Mouse (Mus musculus): ENCODE measurements at regions not wholly inside any gene's neighbourhood (a gene's known extent, or its start where the extent isn't known, plus 50 kb on each side); places are given as distances from the start of the nearest gene placed in this dataset.

DNA sequence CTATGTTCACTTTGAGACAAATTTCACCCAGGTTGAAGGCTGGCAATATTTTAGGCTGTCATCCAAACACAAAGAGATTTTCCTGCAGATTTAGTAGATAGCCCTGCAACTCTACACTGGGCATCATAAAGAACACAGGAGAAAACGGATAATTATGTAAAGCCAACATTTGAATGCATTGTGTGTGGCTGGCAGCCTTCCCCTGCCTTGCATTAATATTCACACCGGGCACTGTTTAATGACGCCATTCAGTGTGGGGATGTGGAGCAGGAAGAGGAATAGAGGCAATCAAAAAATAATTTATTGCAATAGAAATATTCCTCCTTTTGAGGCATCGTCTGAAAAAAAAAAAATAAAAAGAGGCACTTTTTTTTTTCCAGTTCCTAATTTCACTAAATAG, 105.7 kb downstream of the Samd5 start:
- no peak overlapping the region for H3K4me2 ChIP-seq (replicated peaks)
- H3K4me1 ChIP-seq: no peaks in the 10 kb centered on the region
- WGBS: 68% methylated on average over 4 of the region's 4 CpGs
- no peak overlapping the region for H3K27ac ChIP-seq (replicated peaks)
- no peaks in the 10 kb centered on the region for H3K27me3 ChIP-seq
- H3K36me3 ChIP-seq: no peaks in the 10 kb centered on the region
- H3K9ac ChIP-seq: no peak overlapping the region
- no peaks in the 10 kb centered on the region for H3K9me3 ChIP-seq (replicated peaks)
- ATAC-seq (ENCODE audit: insufficient number of reproducible peaks, low FRiP score, low TSS enrichment, low read depth): no peak
- no peak overlapping the region for H3K4me3 ChIP-seq (replicated peaks)

GRCm38 (mm10) chr10:9557517-9558065, 117.4 kb downstream of the Samd5 start:
- Histone ChIP-seq H3K4me2 (replicated peaks) (no peak overlapping the region), H3K27me3 (no peaks in the 10 kb centered on the region), H3K9me3 (replicated peaks) (no peaks in the 10 kb centered on the region), H3K9ac (no peak overlapping the region), H3K4me1 (no peaks in the 10 kb centered on the region; the same call in 1 of the 2 replicates), H3K4me3 (replicated peaks) (no peak overlapping the region), H3K27ac (replicated peaks) (0 out of 2 replicates have a peak overlapping the region, but pooled peaks have one; percentile 11), H3K36me3 (no peaks in the 10 kb centered on the region)
- WGBS: 45% methylated on average over 4 of the region's 4 CpGs
- no peak for ATAC-seq (ENCODE audit: insufficient number of reproducible peaks, low FRiP score, low TSS enrichment, low read depth)

GRCm38 (mm10) chr10:9557092-9557491, 117.9 kb downstream of the Samd5 start:
- H3K36me3 ChIP-seq: no peaks in the 10 kb centered on the region
- ATAC-seq (ENCODE audit: insufficient number of reproducible peaks, low FRiP score, low TSS enrichment, low read depth): no peak
- H3K27ac ChIP-seq (replicated peaks): 0 out of 2 replicates have a peak overlapping the region, but pooled peaks have one; percentile 11
- no peak overlapping the region for H3K4me3 ChIP-seq (replicated peaks)
- no peaks in the 10 kb centered on the region for H3K27me3 ChIP-seq
- no peak overlapping the region for H3K9ac ChIP-seq
- no peaks in the 10 kb centered on the region; the same call in 1 of the 2 replicates for H3K4me1 ChIP-seq
- 30% methylated on average over 1 of the region's 1 CpGs for WGBS
- H3K4me2 ChIP-seq (replicated peaks): no peak overlapping the region
- no peaks in the 10 kb centered on the region for H3K9me3 ChIP-seq (replicated peaks)

- Histone ChIP-seq H3K4me1 (peaks cover 14% of the 10 kb centered on the region; the same call in 1 of the 2 replicates), H3K27me3 (no peaks in the 10 kb centered on the region), H3K9me3 (replicated peaks) (no peaks in the 10 kb centered on the region), H3K4me2 (replicated peaks) (no peak overlapping the region), H3K9ac (no peak overlapping the region), H3K4me3 (replicated peaks) (no peak overlapping the region), H3K27ac (replicated peaks) (no peak overlapping the region), H3K36me3 (no peaks in the 10 kb centered on the region)
- WGBS: 30% methylated on average over 3 of the region's 3 CpGs
- ATAC-seq (ENCODE audit: insufficient number of reproducible peaks, low FRiP score, low TSS enrichment, low read depth): no peak
Measured at GRCm38 (mm10) chr10:9553946-9554345, 121.1 kb downstream of the Samd5 start.

- H3K4me3 ChIP-seq (replicated peaks): no peak overlapping the region
- H3K27me3 ChIP-seq: no peaks in the 10 kb centered on the region
- H3K9me3 ChIP-seq (replicated peaks): no peaks in the 10 kb centered on the region
- ATAC-seq (ENCODE audit: insufficient number of reproducible peaks, low FRiP score, low TSS enrichment, low read depth): peak; percentile 84
- WGBS: 27% methylated on average over 10 of the region's 10 CpGs
- peaks cover 14% of the 10 kb centered on the region; the same call in 1 of the 2 replicates for H3K4me1 ChIP-seq
- H3K27ac ChIP-seq (replicated peaks): peak overlapping the region; percentile 82
- H3K9ac ChIP-seq: no peak overlapping the region
- H3K4me2 ChIP-seq (replicated peaks): peak overlapping the region; percentile 33
- no peaks in the 10 kb centered on the region for H3K36me3 ChIP-seq
Measured at GRCm38 (mm10) chr10:9549913-9550709, 124.9 kb downstream of the Samd5 start.

DNA sequence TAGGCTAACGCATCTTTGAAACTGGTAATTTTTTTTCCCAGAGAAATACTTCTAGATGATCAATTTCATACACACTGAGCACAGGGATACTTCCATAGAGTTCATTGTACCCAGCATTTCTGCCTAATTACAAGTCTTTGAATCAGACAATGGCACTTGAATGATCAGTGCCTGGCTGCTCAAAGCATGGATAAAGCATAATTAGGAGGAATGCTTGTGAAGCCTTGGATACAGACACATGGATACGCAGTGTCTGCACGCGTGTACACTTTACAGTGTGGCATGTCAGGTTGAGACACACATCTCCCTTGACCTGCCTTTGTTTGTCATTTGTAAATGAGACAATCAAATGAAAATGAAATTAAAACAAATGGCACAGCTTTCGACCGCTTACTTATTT, 129.2 kb downstream of the Samd5 start:
- Histone ChIP-seq H3K4me3 (replicated peaks) (no peak overlapping the region), H3K36me3 (no peaks in the 10 kb centered on the region), H3K4me1 (peaks cover 15% of the 10 kb centered on the region; the same call in 1 of the 2 replicates), H3K27me3 (no peaks in the 10 kb centered on the region), H3K27ac (replicated peaks) (no peak overlapping the region), H3K9me3 (replicated peaks) (no peaks in the 10 kb centered on the region), H3K4me2 (replicated peaks) (no peak overlapping the region), H3K9ac (no peak overlapping the region)
- WGBS: 73% methylated on average over 6 of the region's 6 CpGs
- no peak for ATAC-seq (ENCODE audit: insufficient number of reproducible peaks, low FRiP score, low TSS enrichment, low read depth)

GRCm38 (mm10) chr10:9544041-9544786, 130.8 kb downstream of the Samd5 start:
- Histone ChIP-seq H3K4me1 (peaks cover 6% of the 10 kb centered on the region; the same call in 1 of the 2 replicates), H3K9me3 (replicated peaks) (no peaks in the 10 kb centered on the region), H3K36me3 (no peaks in the 10 kb centered on the region), H3K4me2 (replicated peaks) (no peak overlapping the region), H3K9ac (no peak overlapping the region), H3K27ac (replicated peaks) (no peak overlapping the region), H3K4me3 (replicated peaks) (no peak overlapping the region), H3K27me3 (no peaks in the 10 kb centered on the region)
- WGBS: 33% methylated on average over 4 of the region's 4 CpGs
- no peak for ATAC-seq (ENCODE audit: insufficient number of reproducible peaks, low FRiP score, low TSS enrichment, low read depth)

GRCm38 (mm10) chr10:9541579-9541978, 133.4 kb downstream of the Samd5 start:
- H3K27ac ChIP-seq (replicated peaks): no peak overlapping the region
- WGBS: 73% methylated on average over 1 of the region's 1 CpGs
- no peaks in the 10 kb centered on the region for H3K36me3 ChIP-seq
- no peaks in the 10 kb centered on the region for H3K27me3 ChIP-seq
- no peak for ATAC-seq (ENCODE audit: insufficient number of reproducible peaks, low FRiP score, low TSS enrichment, low read depth)
- no peak overlapping the region for H3K4me2 ChIP-seq (replicated peaks)
- H3K4me1 ChIP-seq: 0 out of 2 replicates have a peak, but pooled peaks cover 4% of the 10 kb centered on the region
- no peak overlapping the region for H3K9ac ChIP-seq
- no peak overlapping the region for H3K4me3 ChIP-seq (replicated peaks)
- no peaks in the 10 kb centered on the region for H3K9me3 ChIP-seq (replicated peaks)

DNA sequence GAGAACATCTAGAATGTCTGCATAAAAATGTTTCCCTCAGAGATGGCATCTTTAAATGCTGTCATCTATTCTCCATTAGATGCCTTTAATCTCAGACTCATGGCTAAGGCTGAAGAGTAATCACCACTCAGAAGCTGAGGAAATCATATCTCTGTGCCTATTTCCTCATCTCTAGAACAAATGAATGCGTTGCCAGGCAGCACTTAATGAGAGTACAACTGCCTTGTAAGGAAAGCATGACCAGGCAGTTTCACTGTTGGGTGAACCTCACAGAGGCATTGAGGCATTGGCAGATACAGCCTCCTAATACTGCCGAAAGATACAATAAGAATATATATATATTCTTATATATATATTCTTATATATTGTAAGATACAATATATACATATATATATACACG, 137.3 kb downstream of the Samd5 start:
- no peaks in the 10 kb centered on the region for H3K27me3 ChIP-seq
- H3K9me3 ChIP-seq (replicated peaks): no peaks in the 10 kb centered on the region
- whole genome bisulfite sequencing: 92% methylated on average over 3 of the region's 3 CpGs
- no peaks in the 10 kb centered on the region for H3K36me3 ChIP-seq
- no peak overlapping the region for H3K27ac ChIP-seq (replicated peaks)
- no peak for ATAC-seq (ENCODE audit: insufficient number of reproducible peaks, low FRiP score, low TSS enrichment, low read depth)
- H3K9ac ChIP-seq: no peak overlapping the region
- H3K4me1 ChIP-seq: peaks cover 12% of the 10 kb centered on the region; the same call in 1 of the 2 replicates
- H3K4me2 ChIP-seq (replicated peaks): no peak overlapping the region
- no peak overlapping the region for H3K4me3 ChIP-seq (replicated peaks)

GRCm38 (mm10) chr10:9534552-9534951, 140.5 kb downstream of the Samd5 start:
- WGBS: 20% methylated on average over 8 of the region's 8 CpGs
- Histone ChIP-seq H3K4me1 (peaks cover 12% of the 10 kb centered on the region; the same call in 1 of the 2 replicates), H3K27ac (replicated peaks) (no peak overlapping the region), H3K4me2 (replicated peaks) (no peak overlapping the region), H3K36me3 (no peaks in the 10 kb centered on the region), H3K4me3 (replicated peaks) (no peak overlapping the region), H3K9me3 (replicated peaks) (no peaks in the 10 kb centered on the region), H3K27me3 (no peaks in the 10 kb centered on the region), H3K9ac (no peak overlapping the region)
- ATAC-seq (ENCODE audit: insufficient number of reproducible peaks, low FRiP score, low TSS enrichment, low read depth): no peak

GRCm38 (mm10) chr10:9533283-9533682, 141.7 kb downstream of the Samd5 start:
- no peaks in the 10 kb centered on the region for H3K9me3 ChIP-seq (replicated peaks)
- H3K27me3 ChIP-seq: no peaks in the 10 kb centered on the region
- no peak for ATAC-seq (ENCODE audit: insufficient number of reproducible peaks, low FRiP score, low TSS enrichment, low read depth)
- no peak overlapping the region for H3K4me2 ChIP-seq (replicated peaks)
- H3K27ac ChIP-seq (replicated peaks): no peak overlapping the region
- H3K4me3 ChIP-seq (replicated peaks): no peak overlapping the region
- 29% methylated on average over 2 of the region's 2 CpGs for WGBS
- no peak overlapping the region for H3K9ac ChIP-seq
- no peaks in the 10 kb centered on the region for H3K36me3 ChIP-seq
- peaks cover 12% of the 10 kb centered on the region; the same call in 1 of the 2 replicates for H3K4me1 ChIP-seq

Data from embryonic facial prominence, embryonic 15.5 days (tissue).